Mouse (Mus musculus): ENCODE data around the gene Zfc3h1. TPM values are rescaled to one million over a fixed set of nuclear protein-coding genes. Genes with fewer than 3 reads are reported as not detected.

Zfc3h1 gene
- polyA plus RNA-seq, 1 experiment from 2014 or later, result 16.5 TPM

Other genes with a start within 250 kb of the Zfc3h1 start
- gene Tph2, start 199.9 kb upstream of the Zfc3h1 start, polyA plus RNA-seq (2015; fragmentation: Nextera tagmentation; extraction: Ambion mirVana), result 0.06 TPM in 1 of 2 replicates, not detected in the other
- gene Tbc1d15, start 133.5 kb upstream of the Zfc3h1 start, polyA plus RNA-seq (2015; fragmentation: Nextera tagmentation; extraction: Ambion mirVana), result 51.5 and 65.2 TPM in 2 replicates
- gene Rab21, start 69.4 kb upstream of the Zfc3h1 start, polyA plus RNA-seq (2015; fragmentation: Nextera tagmentation; extraction: Ambion mirVana), result 9.7 and 12.2 TPM in 2 replicates
- gene Tmem19, start 22.5 kb upstream of the Zfc3h1 start, polyA plus RNA-seq (2015; fragmentation: Nextera tagmentation; extraction: Ambion mirVana), result 27.4 and 30.8 TPM in 2 replicates
- 23.5 and 24.9 TPM in 2 replicates for gene Thap2, start 516 bp upstream of the Zfc3h1 start, polyA plus RNA-seq (2015; fragmentation: Nextera tagmentation; extraction: Ambion mirVana)
- gene A930009A15Rik, start 185.0 kb downstream of the Zfc3h1 start, polyA plus RNA-seq (2015; fragmentation: Nextera tagmentation; extraction: Ambion mirVana), result not detected in 2 replicates
- gene Lgr5, start 202.8 kb downstream of the Zfc3h1 start, polyA plus RNA-seq (2015; fragmentation: Nextera tagmentation; extraction: Ambion mirVana), result 3.1 and 4.4 TPM in 2 replicates